Mouse (Mus musculus) left cerebral cortex, postnatal 14 days (tissue): ENCODE data around the gene Olfr175-ps1. TPM values are rescaled to one million over a fixed set of nuclear protein-coding genes. Genes with fewer than 3 reads are reported as not detected.

ENCODE experiments used
- DNase-seq, 2 experiments: peaks; one replicate each; pipeline ENCODE4 v3.0.0; 2021 to 2022; ENCODE audit warnings: low spot score in 2 of 2, mixed read lengths in 1 of 2
- intact Hi-C: fragments of 180-260 bp; cut with DNase I; formaldehyde crosslinking; loops from one replicate; pipeline ENCODE4 v1.15.1; 2025
- long read RNA-seq, 2 experiments: library from polyadenylated mRNA; stranded (forward); transcript quantifications; one replicate each; pipeline ENCODE4 v2.0.0; 2021
- total RNA-seq, 2 experiments: library from RNA; stranded (reverse); gene quantifications; 2 replicates each; pipeline ENCODE4 v1.2.3; 2021

The Olfr175-ps1 gene
- not detected for total RNA-seq
- long read RNA-seq, experiment 1, result 0 reads
- long read RNA-seq, experiment 2, result 0 reads

DNA sequence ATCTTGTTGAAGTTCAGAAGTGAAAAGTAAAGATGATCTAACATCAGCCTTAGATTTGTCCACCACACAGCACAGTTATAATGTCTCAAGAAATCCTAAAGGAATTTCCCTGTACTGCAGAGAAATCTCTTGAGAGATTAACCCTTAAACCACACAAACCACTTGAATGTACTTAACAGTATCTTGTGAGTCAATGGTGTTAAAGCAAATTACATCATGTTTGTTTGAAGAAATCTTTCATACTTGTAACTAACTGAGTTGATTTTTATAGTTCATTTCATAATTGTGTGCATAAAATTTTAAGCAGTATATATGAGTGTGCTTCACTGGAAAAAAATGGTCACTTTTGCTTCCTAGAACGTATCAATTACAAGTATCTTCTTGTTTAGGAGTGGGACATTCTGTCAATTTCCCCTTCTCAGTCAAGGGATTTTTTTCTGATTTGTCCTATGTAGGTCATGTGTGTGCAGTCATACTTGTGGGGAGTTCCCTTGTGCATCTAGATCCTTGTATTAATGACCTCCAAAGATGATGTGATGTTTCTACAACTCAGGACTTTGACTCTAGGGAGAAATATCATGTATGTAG is at the start of gene Olfr175-ps1:
TSS of gene Olfr175-ps1 (minus strand) at position 51 of the 588 bp plus-strand sequence.
- intact Hi-C loops, result no loop called here

DNA sequence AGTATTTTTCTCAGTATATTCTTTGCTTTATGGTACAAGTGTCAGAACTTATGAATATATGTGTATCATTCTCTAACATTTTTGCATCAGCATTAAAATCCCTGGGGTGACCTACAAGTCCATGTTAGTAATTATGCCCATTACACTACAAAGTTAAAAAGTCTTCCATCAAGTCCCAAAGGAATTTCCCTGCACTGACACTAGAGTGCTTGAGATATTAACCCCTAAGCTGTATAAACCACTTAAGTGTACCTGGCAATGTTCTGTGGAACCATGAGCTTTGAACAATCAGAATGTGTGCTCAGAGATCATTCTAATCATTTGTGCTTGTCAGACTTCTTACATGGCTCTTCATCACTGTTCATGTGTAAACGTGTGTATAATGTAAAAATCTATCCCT is 48.1 kb upstream of the Olfr175-ps1 start, which contains the start of gene Olfr177:
TSS of gene Olfr177 (minus strand) at position 101 of the 400 bp plus-strand sequence.
- DNase-seq, result no peak
- intact Hi-C loops, result no loop called here

More for the DNA sequence above, at the start of gene Olfr175-ps1:
- no peak for DNase-seq

DNA sequence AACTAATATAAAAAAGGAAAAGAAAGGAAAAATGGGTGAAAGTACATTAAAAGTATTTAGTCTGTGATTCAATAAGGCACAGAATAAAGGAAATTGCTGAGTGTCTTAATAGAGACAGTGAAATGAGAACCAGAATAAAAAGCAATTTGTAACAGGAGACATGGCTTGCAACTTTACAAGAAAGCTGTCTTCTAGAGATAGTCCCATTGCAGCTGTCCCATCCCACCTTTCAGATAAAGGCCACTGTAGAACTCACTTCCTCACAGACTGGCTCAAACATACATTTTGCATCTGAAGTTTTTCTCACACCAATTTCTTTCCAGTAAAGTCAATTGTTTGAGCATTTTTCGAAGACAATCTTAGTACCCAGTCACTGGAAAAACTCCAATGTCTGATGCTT is 34.9 kb upstream of the Olfr175-ps1 start:
- DNase-seq, result no peak
- intact Hi-C loops, result no loop called here

DNA sequence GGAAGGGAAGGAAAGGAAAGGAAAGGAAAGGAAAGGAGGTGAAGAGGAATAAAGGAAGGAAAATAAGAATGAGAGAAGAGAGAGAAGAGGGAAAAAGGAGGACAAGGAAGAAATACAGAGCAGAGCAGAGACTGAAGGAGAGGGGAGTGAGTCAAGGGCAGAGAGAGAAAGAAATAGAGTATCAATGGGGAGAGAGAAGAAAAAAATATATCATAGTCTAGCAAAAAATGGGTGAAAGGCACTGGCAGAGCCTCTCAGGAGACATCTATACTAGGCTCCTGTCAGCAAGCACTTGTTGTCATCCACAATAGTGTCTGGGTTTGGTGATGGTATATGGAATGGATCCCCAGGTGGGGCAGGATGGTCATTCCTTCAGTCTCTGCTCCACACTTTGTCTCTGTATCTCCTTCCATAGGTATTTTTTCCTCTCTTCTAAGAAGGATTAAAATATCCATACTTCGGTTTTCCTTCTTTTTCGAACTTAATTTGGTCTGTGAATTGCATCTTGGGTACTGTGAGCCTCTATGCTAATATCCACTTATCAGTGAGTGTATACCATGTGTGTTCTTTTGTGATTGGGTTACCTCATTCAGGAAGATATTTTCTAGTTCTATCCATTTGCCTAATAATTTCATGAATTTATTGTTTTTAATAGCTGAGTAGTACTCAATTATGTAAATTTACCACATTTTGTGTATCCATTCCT is 33.6 kb upstream of the Olfr175-ps1 start:
- no peak for DNase-seq
- intact Hi-C loops, result no loop called here

DNA sequence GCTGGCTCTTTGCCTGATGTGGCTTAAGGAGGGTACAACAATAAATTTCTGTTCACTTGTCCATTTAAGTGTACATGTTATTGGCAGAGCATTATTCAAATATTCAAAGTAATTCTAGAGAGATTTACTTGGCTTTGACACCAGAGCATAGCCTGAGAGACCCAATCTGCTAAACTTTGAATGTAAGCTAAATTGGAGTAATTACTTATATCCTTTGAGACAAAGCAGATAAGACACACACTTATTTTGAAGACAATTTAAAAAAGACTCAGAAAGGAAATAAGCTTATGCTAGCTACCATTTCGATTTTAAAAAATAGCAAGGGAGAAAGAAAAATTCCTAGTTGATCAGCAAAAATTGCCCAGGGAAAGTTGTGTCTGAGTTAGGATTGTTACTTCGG is 26.4 kb downstream of the Olfr175-ps1 start, which contains the start of gene Olfr173:
TSS of gene Olfr173 (minus strand) at position 101 of the 400 bp plus-strand sequence.
- intact Hi-C loops, result no loop called here

More for the DNA sequence above, 26.4 kb downstream of the Olfr175-ps1 start, which contains the start of gene Olfr173:
- no peak for DNase-seq

Other genes starting within 250 kb of the Olfr175-ps1 start
- not detected for gene Gm813, start 209.8 kb downstream of the Olfr175-ps1 start, total RNA-seq
- gene E330017A01Rik, start 188.0 kb downstream of the Olfr175-ps1 start, total RNA-seq, result not detected
- 10 to 100 TPM; 33.7 to 35.5 TPM for gene Cpox, start 156.5 kb downstream of the Olfr175-ps1 start, total RNA-seq
- not detected for gene Gpr15, start 107.7 kb downstream of the Olfr175-ps1 start, total RNA-seq
- gene Cldnd1, start 98.9 kb downstream of the Olfr175-ps1 start, total RNA-seq, result 100 to 1,000 TPM; 108 to 121 TPM
- gene Olfr172, start 63.6 kb downstream of the Olfr175-ps1 start, total RNA-seq, result not detected
- gene Olfr173, start 26.5 kb downstream of the Olfr175-ps1 start, total RNA-seq, result not detected
- not detected for gene Olfr177, start 48.0 kb upstream of the Olfr175-ps1 start, total RNA-seq
- not detected for gene Olfr178, start 65.3 kb upstream of the Olfr175-ps1 start, total RNA-seq
- gene Olfr181, start 102.0 kb upstream of the Olfr175-ps1 start, total RNA-seq, result not detected
- gene Olfr180, start 102.6 kb upstream of the Olfr175-ps1 start, total RNA-seq, result not detected
- not detected for gene Olfr183, start 168.6 kb upstream of the Olfr175-ps1 start, total RNA-seq
- gene Olfr186, start 203.5 kb upstream of the Olfr175-ps1 start, total RNA-seq, result not detected
- not detected for gene Olfr187, start 213.0 kb upstream of the Olfr175-ps1 start, total RNA-seq